Mouse (Mus musculus) ES-E14 (cell line): Measurements from ENCODE around the gene Unk.

Source experiments
- CHD2 ChIP-seq: IDR thresholded peaks from 2 replicates; pipeline ENCODE4 v1.6.1; 2014; ENCODE audit warnings: mild to moderate bottlenecking, low read depth, low read length, inconsistent platforms
- HCFC1 ChIP-seq: IDR thresholded peaks from 2 replicates; pipeline ENCODE4 v1.6.1; 2012; ENCODE audit warnings: low read length, inconsistent platforms, borderline replicate concordance; ENCODE audit not compliant: insufficient read depth
- MAFK ChIP-seq: IDR thresholded peaks from 2 replicates; pipeline ENCODE4 v1.6.1; 2014; ENCODE audit warnings: mild to moderate bottlenecking, low read depth, low read length, inconsistent platforms; ENCODE audit not compliant: insufficient read depth
- ZC3H11A ChIP-seq: IDR thresholded peaks from 2 replicates; pipeline ENCODE4 v1.6.1; 2012; ENCODE audit warnings: low read depth, mild to moderate bottlenecking, inconsistent platforms, low read length, borderline replicate concordance
- ZNF384 ChIP-seq: IDR thresholded peaks from 2 replicates; pipeline ENCODE4 v1.6.1; 2012; ENCODE audit warnings: low read depth, low read length, inconsistent platforms

GRCm38 (mm10) chr11:116079511-116079910 is 49.4 kb downstream of the Unk start:
- TF ChIP-seq ZNF384 = no peak
- TF ChIP-seq HCFC1 = no peak
- TF ChIP-seq ZC3H11A = no peak
- no peak for TF ChIP-seq CHD2
- TF ChIP-seq MAFK = no peak
